Mouse (Mus musculus) forebrain, embryonic 11.5 days (tissue): ENCODE results near the gene Gm38431. TPM values are rescaled to one million over a fixed set of nuclear protein-coding genes. Genes with fewer than 3 reads are reported as not detected.

Experiments used
- ATAC-seq: fragments of 200-750 bp; cut with Nextera tagmentation; replicated peaks from 2 replicates; pipeline ENCODE4 v1.8.0; 2017; ENCODE audit warnings: moderate TSS enrichment; ENCODE audit not compliant: low FRiP score
- DNase-seq: peaks from one replicate; pipeline ENCODE4 v3.0.0-alpha.2; 2017; ENCODE audit warnings: low spot score
- H3K27ac ChIP-seq: fragments of 300-500 bp; sonication (generic); 2 replicates; pipeline ENCODE4 v1.5.1; 2014; ENCODE audit warnings: low read depth, low read length
- H3K27me3 ChIP-seq: fragments of 300-500 bp; sonication (generic); 2 replicates; pipeline ENCODE4 v1.6.1; 2014; ENCODE audit warnings: mild to moderate bottlenecking, low read length, mixed read lengths; ENCODE audit not compliant: control insufficient read depth, insufficient read depth
- H3K36me3 ChIP-seq: fragments of 300-500 bp; sonication (generic); 2 replicates; pipeline ENCODE4 v1.6.1; 2014; ENCODE audit warnings: mild to moderate bottlenecking, low read length, moderate library complexity, mixed read lengths; ENCODE audit not compliant: control insufficient read depth, insufficient read depth
- H3K4me1 ChIP-seq: fragments of 300-500 bp; sonication (generic); replicated peaks from 2 replicates; pipeline ENCODE4 v1.6.1; 2014; ENCODE audit warnings: low read length, mixed read lengths; ENCODE audit not compliant: control insufficient read depth, insufficient read depth
- H3K4me2 ChIP-seq: fragments of 300-500 bp; sonication (generic); 2 replicates; pipeline ENCODE4 v1.6.1; 2014; ENCODE audit warnings: low read depth, mild to moderate bottlenecking, low read length, moderate library complexity, mixed read lengths; ENCODE audit not compliant: severe bottlenecking
- H3K4me3 ChIP-seq: fragments of 300-500 bp; sonication (generic); 2 replicates; pipeline ENCODE4 v1.5.1; 2014; ENCODE audit warnings: low read depth, low read length
- H3K9ac ChIP-seq: fragments of 300-500 bp; sonication (generic); 2 replicates; pipeline ENCODE4 v1.6.1; 2014; ENCODE audit warnings: low read length
- H3K9me3 ChIP-seq: fragments of 300-500 bp; sonication (generic); 2 replicates; pipeline ENCODE4 v1.6.1; 2016; ENCODE audit warnings: low read length, mixed read lengths; ENCODE audit not compliant: control insufficient read depth
- WGBS: fragments of 180-500 bp; shearing (Covaris S2); extraction: QIAGEN DNeasy Blood & Tissue Kit; methylation state at CpG from one replicate; pipeline ENCODE4 v1.1.7; 2014; 5-methylcytosine and 5-hydroxymethylcytosine counted together
- polyA plus RNA-seq: library from polyadenylated mRNA; unstranded; fragments of >200 nt; fragmentation: Nextera tagmentation; extraction: Ambion mirVana; gene quantifications from 2 replicates; pipeline ENCODE4 v1.2.1, GENCODE M21; 2014

The Gm38431 gene
- 3.9 and 4.5 TPM in 2 replicates for polyA plus RNA-seq

DNA sequence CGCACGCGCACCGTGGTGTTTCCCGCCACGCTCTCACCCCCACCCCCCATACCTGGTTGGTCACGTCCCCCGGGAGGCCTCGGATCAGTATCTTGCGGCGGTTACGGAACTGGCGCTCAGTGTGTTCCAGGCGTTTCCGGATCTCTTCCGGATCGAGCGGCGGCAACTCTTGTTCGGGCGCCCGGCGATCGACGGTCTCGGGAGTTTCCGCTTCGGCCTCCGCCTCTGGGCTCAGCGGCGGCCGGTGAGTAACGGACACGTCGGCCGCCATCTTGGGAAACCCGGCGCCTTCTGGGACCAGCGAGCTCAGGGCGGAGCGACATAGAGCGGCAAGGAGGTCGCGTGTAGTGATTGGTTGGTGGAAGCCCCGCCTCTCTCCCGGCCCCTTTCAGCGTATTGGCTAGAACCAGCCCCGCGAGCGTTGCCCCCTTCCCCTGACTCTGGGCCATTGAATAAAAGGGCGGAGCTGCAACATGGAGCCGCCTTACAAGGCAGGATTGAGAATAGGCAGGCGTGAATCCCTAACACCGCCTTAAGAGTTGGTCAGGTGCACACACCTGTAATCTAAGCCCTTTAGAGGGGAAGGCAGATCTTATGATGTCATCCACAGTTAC, at the start of gene Gm38431, which contains the start of gene Raver1:
Gene Gm38431 (minus strand): TSS at position 291 of the 614 bp plus-strand sequence.
Gene Raver1 (minus strand): TSS at position 302 of the 614 bp plus-strand sequence.
- H3K9ac ChIP-seq: peak within 1 kb of the TSS; percentile 82
- H3K4me2 ChIP-seq: peak within 1 kb of the TSS; percentile 92
- H3K4me3 ChIP-seq: peak within 1 kb of the TSS; percentile 72
- peak within 1 kb of the TSS; percentile 82 for H3K27ac ChIP-seq
- H3K4me1 ChIP-seq: peaks cover 10% of the 10 kb centered on the region
- H3K36me3 ChIP-seq: peaks cover 14% of the 10 kb centered on the region
- H3K27me3 ChIP-seq: no peaks in the 10 kb centered on the region
- WGBS: under 1% methylated on average over 54 of the region's 54 CpGs
- no peaks in the 10 kb centered on the region for H3K9me3 ChIP-seq
- peak; percentile 100 for ATAC-seq
- DNase-seq: peak; percentile 99

DNA sequence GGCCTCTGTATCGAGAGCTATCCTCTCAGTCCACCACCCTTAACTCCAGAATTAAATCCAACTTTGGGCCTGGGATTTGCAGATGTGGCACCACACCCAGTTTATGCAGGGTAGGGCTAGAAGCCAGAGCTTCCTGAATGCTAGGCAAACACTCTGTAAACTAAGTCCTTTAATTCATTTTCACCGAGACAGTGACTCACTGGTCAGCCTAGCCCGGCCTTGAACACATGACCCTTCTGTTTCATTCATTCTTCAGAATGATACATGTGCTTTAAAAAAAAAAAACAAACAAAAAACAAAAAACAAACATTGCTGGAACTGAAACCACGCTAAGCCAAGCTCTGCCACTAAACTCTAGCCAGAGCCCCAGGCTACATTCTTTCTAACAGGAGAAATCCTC, 46.6 kb upstream of the Gm38431 start:
- no peak overlapping the region for H3K27ac ChIP-seq
- DNase-seq (no peak), ATAC-seq (no peak)
- no peaks in the 10 kb centered on the region for H3K4me1 ChIP-seq
- H3K27me3 ChIP-seq: no peaks in the 10 kb centered on the region
- H3K9ac ChIP-seq: no peak overlapping the region
- peaks cover 19% of the 10 kb centered on the region for H3K36me3 ChIP-seq
- no peak overlapping the region for H3K4me3 ChIP-seq
- H3K9me3 ChIP-seq: no peaks in the 10 kb centered on the region
- WGBS: 87% methylated on average over 4 of the region's 4 CpGs
- H3K4me2 ChIP-seq: no peak overlapping the region

DNA sequence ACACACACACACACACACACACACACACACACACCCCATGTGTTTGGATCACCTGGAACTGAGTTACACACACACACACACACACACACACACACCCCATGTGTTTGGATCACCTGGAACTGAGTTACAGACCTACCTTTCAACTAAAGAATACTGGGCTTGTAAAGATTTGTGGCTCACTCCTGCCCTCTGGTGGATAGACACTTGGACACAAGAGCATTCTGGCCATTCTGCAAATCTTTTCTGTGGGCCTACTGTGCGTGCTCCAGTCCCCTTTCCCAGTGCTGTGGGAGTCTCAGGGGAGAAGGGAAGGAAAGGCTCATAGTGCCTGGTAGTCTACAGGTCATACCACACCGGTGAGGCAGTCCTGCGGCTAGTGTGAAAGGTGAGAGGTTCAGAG, 45.4 kb upstream of the Gm38431 start:
- H3K9ac ChIP-seq: no peak overlapping the region
- H3K4me1 ChIP-seq: no peaks in the 10 kb centered on the region
- no peak overlapping the region for H3K27ac ChIP-seq
- H3K36me3 ChIP-seq: peaks cover 16% of the 10 kb centered on the region
- no peaks in the 10 kb centered on the region for H3K9me3 ChIP-seq
- WGBS: 44% methylated on average over 3 of the region's 3 CpGs
- DNase-seq (peak; percentile 67), ATAC-seq (no peak)
- no peaks in the 10 kb centered on the region for H3K27me3 ChIP-seq
- H3K4me2 ChIP-seq: no peak overlapping the region
- H3K4me3 ChIP-seq: no peak overlapping the region

DNA sequence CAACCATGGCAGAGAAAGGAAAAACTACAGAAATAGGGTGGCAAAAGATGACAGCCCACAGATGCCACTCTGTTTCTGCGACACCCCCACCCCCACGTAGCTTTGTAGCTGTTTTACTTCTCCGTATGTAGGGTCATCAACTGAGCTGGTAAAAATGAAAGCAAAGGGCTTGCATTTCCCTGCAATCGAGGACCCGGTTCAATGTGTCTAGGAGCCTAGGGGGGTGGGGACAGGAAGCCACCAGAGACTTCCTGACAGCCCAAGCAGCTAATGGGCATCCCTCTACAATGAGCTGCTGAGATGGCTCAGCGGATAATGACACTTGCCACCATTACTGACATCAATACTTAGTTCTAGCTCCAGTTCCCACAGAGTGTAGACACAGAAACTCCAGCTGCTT, 44.6 kb upstream of the Gm38431 start:
- WGBS: 85% methylated on average over 6 of the region's 6 CpGs
- H3K9ac ChIP-seq: no peak overlapping the region
- no peaks in the 10 kb centered on the region for H3K27me3 ChIP-seq
- H3K4me1 ChIP-seq: no peaks in the 10 kb centered on the region
- no peak overlapping the region for H3K27ac ChIP-seq
- no peak overlapping the region for H3K4me2 ChIP-seq
- H3K9me3 ChIP-seq: no peaks in the 10 kb centered on the region
- ATAC-seq (no peak), DNase-seq (no peak)
- peaks cover 16% of the 10 kb centered on the region for H3K36me3 ChIP-seq
- H3K4me3 ChIP-seq: no peak overlapping the region

DNA sequence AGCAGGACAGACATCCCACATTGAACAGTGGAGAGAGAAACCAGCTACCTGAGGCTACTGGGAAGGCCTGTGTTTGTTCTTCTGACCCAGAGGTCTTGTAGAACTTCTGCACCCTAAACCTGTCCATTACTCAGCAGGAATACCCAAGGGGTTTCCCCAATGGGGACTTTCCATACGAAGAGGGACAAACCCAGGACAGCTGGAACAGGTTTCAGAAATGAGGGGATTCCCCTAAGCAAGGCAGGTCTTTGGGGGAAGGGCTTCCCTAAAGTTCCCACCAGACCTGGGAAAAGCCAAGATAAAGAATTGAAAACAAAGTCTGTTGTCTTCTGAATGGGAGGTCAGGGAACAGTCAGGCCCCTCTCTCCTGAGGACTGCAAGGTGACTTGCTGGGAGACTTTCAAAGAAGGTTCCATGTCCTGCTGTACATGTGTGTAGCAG, 44.2 kb upstream of the Gm38431 start:
- Histone ChIP-seq H3K27ac (no peak overlapping the region), H3K9ac (no peak overlapping the region), H3K27me3 (no peaks in the 10 kb centered on the region), H3K4me3 (no peak overlapping the region), H3K36me3 (peaks cover 15% of the 10 kb centered on the region), H3K9me3 (no peaks in the 10 kb centered on the region), H3K4me2 (no peak overlapping the region), H3K4me1 (no peaks in the 10 kb centered on the region)
- DNase-seq (no peak), ATAC-seq (no peak)
- WGBS: 79% methylated on average over 1 of the region's 1 CpGs

DNA sequence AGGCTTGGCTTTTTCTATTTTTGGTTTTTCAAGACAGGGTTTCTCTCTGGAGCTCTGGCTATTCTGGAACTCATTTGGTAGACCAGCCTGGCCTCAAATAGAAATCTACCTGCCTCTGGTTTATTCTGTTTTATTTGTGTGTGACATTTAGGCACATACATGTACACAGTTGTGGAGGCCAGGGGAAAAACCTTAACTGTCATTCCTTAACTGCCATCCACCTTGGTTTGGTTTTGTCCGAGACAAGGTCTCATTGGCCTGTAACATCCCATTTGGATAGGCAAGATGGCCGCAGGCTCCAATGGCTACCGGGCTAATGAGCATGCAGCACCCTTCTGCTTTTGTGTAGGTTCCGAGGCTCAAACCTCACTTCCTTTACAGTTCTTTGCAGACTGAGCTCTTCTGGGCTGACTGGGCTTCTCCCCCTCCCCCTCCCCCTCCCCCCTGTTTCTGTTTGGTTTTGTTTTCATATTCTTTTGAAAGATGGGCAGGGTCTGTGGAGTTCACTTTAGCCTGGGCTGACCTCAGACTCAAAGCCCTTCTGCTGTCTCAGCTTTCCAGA, 43.6 kb upstream of the Gm38431 start:
- H3K4me1 ChIP-seq: peaks cover 3% of the 10 kb centered on the region; the same call in 1 of the 2 replicates
- H3K4me2 ChIP-seq: no peak overlapping the region
- H3K9ac ChIP-seq: no peak overlapping the region
- DNase-seq (no peak), ATAC-seq (no peak)
- no peak overlapping the region for H3K27ac ChIP-seq
- no peak overlapping the region for H3K4me3 ChIP-seq
- H3K9me3 ChIP-seq: no peaks in the 10 kb centered on the region
- H3K27me3 ChIP-seq: no peaks in the 10 kb centered on the region
- 73% methylated on average over 4 of the region's 4 CpGs for WGBS
- peaks cover 12% of the 10 kb centered on the region for H3K36me3 ChIP-seq

DNA sequence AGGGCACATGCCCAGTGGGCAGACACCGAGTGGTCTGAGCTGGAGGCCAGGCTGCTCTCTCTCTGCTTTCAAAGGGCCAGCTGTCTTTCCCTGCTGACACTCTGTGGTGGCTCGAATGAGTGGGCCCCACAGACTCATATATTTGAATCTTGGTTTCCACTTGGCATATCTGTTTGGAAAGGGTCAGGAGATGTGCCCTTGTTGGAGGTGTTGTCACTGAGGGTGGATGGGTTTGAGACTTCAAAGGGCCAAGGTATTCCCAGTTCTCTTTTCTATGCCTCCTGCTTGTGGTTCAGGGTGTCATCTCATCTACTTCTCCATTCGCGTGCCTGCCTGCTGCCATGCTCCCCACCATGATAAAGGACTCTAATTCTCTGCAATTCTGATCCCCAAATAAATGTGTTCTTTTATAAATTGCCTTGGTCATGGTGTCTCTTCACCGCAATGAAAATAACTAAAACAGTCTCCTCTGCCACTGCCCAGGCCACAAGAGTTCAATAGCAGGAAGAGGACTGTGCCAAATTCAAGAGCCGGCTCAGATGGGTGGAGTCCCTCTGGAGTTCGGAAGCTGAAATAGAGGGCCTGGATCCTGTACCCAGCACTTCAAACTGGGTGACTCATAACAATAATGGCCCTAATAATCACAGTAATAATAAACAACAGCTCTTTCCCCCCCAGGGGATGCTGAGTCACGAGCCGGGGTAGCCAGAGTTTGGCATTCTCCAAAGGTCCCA, 43.0 kb upstream of the Gm38431 start:
- WGBS: 83% methylated on average over 9 of the region's 9 CpGs
- no peak for DNase-seq

DNA sequence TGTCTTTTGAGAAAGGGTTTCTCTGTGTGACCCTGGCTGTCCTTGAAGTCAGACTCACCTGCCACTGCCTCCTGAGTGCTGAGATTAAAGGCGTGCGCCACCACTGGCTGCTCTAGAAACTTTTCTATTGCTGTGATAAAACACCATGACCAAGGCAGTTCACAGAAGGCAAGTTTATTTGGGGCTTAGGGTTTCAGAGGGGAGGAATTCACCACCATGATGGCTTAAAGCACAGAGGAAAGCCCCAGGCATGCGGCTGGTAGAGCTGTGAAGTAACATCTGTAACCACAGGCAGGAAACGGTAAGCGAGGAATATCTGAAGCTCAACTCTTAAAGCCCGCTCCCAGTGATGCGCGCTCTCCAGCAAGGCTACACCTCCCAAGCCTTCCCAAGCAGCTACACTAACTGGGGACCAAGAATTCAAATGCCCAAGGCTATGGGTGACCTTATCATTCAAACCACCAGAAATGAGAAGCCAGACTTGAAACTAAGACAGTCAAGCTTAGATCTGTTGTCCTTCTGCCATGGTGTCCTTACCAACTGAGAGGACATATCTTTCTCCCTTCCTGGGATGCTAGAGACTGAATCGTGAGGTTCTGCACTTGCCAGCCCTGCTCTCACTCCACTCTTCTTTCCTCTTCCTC, 41.4 kb upstream of the Gm38431 start:
- Histone ChIP-seq H3K27ac (no peak overlapping the region), H3K4me2 (no peak overlapping the region), H3K27me3 (no peaks in the 10 kb centered on the region), H3K4me1 (peaks cover 3% of the 10 kb centered on the region; the same call in 1 of the 2 replicates), H3K4me3 (no peak overlapping the region), H3K9ac (no peak overlapping the region), H3K9me3 (no peaks in the 10 kb centered on the region), H3K36me3 (no peaks in the 10 kb centered on the region)
- ATAC-seq (no peak), DNase-seq (no peak)
- WGBS: 82% methylated on average over 9 of the region's 9 CpGs

More for the DNA sequence above, 43.0 kb upstream of the Gm38431 start:
- no peak for ATAC-seq
- no peak overlapping the region for H3K27ac ChIP-seq
- H3K4me3 ChIP-seq: no peak overlapping the region
- H3K4me2 ChIP-seq: no peak overlapping the region
- H3K36me3 ChIP-seq: peaks cover 8% of the 10 kb centered on the region
- no peaks in the 10 kb centered on the region for H3K27me3 ChIP-seq
- no peaks in the 10 kb centered on the region for H3K9me3 ChIP-seq
- no peak overlapping the region for H3K9ac ChIP-seq
- peaks cover 3% of the 10 kb centered on the region; the same call in 1 of the 2 replicates for H3K4me1 ChIP-seq
